Mouse (Mus musculus) embryo, embryonic 10.5 days (tissue): ENCODE measurements around the gene Tbc1d9b.
"Not testable (repeated sequence)": the region's sequence is repeated elsewhere in the genome, so short reads cannot be mapped to it uniquely, and the experiment has no call there.

Experiments
- DNase-seq: peaks from one replicate; pipeline ENCODE4 v3.0.0-alpha.2; 2015; ENCODE audit warnings: low spot score

Gene Tbc1d9b

DNA sequence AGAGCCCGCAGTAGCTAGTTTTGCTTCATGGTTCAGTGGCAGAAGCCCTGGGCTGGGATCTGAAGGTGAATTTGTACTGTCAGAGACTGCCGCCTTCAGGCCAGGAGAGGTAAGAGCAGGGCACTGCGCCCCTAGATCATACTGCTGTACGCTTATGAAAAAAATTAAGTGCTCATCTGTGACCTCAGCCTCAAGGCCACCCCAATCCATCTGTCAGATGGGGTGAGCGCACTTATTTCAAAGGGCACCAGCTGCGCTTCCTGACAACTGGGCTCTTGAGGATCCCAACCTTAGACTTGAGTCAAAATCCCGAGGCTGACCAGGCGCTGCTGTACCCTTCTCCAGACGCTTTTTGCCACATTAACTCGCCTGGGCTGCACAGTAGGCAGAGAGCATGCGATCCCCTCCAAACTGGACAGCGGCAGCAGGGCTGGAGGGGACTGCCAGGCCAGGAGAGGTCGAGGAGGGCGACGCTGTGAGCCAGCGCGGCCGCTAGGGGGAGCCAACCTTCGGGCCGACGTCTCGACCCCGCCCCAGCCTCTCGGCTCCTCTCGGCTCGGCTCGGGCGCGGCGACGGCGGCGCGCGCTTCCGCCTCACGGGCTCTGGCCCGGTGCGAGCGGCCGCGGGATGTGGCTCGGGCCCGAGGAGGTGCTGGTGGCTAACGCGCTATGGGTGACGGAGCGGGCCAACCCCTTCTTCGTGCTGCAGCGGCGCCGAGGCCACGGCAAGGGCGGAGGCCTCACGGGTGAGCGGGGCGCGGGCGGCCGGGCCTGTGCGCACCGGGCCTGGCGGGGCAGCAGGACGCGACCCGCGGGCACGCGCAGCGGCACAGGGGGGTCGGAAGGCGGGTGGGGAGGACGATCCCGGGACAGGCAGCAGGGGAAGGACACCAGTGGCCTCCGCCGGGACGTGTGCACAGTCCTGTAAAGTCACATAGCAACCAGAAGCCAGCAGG, at the start of gene Tbc1d9b:
TSS of gene Tbc1d9b (plus strand) at position 586 of the 956 bp plus-strand sequence.
- DNase-seq = peak; percentile 93

- DNase-seq = no peak
Measured at GRCm38 (mm10) chr11:50086211-50086610, 45.0 kb upstream of the Tbc1d9b start.

DNA sequence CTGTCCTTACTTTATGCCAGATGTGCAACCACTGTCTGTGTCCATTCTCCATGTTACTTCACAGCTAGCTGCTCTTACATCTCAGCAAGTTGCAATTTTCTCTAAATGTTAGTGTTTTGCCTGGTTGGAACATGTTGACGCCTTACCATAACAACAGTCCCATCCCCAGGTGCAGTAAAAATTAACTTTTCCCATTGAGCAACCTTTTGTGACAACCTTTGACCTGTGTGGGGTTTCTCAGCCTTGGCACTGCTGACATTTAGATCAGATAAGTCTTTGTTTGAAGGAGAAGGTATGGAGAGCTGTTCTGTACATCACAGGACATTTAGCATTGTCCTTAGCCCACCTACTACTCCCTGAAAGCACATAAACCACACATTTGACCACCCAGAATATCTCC, 41.4 kb upstream of the Tbc1d9b start:
- no peak for DNase-seq

DNA sequence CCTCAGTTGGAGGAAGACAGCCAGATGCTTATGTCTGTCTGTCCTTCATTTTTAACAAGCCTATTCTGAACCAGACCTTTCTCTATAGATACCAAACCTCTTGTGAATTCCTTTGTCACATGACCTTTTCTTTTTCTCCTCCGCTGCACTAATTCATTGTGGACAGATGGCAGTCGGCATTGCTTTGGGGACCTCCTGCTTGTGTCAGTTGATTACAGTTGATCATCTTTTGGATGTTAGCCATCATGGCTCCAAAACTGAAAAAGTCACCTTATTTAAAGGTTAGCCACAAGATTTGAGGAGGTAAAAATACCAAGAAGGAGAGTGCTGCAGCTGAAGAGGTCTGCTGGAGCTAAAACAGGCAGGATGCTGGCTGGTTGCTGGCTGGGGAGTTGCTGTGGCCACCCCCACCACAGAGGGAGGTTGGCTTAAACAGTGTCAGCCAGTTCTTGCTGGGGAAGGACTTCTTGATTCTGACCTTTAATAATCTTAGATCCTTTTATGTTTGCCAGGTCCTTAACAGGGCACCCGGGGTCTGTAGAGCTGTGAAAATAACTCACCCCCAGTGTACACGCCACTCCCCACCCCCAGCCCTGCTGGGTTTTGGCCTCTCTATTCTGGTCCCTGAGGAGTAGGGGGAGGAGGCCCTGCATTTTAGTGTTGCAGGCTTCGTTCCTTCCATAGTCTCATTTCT, 40.1 kb upstream of the Tbc1d9b start:
- no peak for DNase-seq

DNA sequence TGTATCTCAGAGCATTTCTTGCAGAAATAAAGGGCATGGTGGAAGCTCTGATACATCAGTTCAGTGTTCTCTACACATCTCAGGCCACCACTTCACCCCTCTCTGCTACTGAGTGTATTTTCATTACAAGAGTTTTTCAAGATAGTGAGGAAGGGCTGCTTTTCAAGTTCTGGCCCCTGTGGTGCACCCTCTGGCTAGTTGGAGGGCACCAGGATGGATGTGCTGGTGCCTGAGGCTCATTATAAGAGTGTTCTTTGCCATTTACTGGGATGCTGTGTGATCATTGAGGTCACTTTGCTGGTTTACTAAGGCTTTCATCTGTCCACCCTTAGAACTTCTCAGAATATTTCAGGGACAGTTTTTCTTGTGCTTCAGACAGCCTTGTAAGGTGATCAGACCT, 39.5 kb upstream of the Tbc1d9b start:
- no peak for DNase-seq

DNA sequence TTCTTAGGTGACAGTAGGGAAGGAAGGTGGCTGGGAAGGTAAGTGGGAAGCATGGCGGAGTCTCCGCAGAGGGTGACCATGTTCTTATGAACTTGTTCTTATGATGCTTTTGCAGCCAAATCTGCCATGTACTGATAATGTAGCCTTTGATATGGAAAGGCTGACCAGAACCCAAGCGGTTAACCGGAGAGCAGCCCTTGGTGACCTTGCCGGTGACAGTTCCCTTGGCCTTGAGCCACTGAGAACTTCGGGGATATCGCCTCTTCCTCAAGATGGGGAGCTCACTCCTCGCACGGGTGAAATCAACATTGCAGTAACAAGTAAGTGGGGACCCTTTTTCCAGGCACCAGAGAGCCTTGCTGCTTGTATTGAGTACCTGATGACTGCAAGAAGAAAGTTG, 35.5 kb upstream of the Tbc1d9b start:
- no peak for DNase-seq

DNA sequence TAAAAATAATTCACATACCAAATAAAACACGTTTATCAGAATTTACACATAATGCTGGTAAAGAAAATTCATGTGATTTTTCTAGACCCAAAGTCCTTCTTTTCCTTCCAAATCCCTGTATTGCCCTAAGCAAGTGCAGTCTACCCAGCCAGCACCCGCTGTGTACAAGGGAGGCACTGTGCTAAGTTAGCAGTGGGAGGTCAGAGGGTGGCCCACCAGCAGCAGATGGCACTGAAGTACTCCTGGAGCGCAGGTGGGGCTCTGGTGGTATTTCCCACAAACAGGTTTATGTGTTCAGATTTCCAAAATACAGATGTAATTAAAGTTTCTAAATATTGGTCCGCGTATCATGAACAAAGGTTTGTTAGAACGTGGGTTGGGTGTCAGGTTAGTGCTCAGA, 34.1 kb upstream of the Tbc1d9b start:
- no peak for DNase-seq

GRCm38 (mm10) chr11:50098961-50099481, 32.2 kb upstream of the Tbc1d9b start:
- no peak for DNase-seq

GRCm38 (mm10) chr11:50099692-50100091, 31.5 kb upstream of the Tbc1d9b start:
- no peak for DNase-seq

DNA sequence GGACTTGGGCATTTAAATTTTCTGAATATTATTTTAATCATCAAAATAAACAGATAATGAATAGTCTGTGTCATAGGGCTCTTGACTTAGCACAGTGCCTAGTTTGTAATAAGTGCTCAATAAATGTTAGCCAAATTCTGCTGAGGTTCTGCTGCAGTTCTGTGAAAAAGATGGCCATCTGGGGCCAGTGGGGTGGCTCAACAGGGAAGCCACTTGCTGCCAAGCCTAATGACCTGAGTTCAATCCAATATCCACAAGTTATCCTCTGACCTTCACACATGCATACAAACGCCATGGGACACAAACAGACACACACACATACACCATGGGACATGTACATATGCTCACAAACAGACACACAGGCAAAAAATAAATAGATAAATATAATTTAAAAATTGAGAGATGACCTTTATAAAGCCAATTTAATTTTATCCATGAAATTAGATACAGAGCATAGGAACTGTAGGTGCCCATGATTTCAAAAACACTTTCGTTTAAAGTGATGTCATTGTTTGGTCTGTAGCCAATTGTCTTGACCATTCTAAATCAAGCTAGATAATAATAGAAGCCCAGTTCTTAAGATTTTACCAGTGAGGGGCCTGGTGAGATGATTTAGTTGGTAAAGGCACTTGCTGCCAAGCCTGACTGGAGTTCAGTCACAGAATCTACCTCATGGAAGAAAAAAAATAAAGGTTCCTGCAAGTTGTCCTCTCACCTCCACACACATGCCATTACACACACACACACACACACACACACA, 30.5 kb upstream of the Tbc1d9b start:
- no peak for DNase-seq

GRCm38 (mm10) chr11:50101962-50102361, 29.2 kb upstream of the Tbc1d9b start:
- not testable (repeated sequence) for DNase-seq

GRCm38 (mm10) chr11:50104016-50104415, 27.2 kb upstream of the Tbc1d9b start:
- DNase-seq = no peak

- DNase-seq = no peak
Measured at GRCm38 (mm10) chr11:50105237-50105636, 26.0 kb upstream of the Tbc1d9b start.

DNA sequence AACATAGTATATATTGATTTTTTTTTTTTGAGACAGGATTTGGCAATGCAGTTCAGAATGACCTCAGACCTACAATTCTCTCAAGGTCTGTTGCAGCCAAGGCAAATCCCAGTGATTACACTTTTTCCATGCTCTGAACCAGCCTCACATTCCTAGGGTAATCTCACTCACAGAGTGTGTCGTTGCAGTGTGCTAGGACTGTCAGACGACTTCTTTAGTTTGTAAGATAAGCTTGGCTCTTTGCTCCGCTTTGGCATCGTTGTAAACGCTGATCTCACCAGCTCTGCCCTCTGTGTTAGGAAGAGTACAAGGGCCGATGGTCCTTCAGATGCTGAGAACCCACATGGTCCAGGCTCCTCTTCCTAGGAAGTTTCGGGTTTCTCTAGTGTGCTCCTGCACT, 25.2 kb upstream of the Tbc1d9b start:
- DNase-seq = no peak

DNA sequence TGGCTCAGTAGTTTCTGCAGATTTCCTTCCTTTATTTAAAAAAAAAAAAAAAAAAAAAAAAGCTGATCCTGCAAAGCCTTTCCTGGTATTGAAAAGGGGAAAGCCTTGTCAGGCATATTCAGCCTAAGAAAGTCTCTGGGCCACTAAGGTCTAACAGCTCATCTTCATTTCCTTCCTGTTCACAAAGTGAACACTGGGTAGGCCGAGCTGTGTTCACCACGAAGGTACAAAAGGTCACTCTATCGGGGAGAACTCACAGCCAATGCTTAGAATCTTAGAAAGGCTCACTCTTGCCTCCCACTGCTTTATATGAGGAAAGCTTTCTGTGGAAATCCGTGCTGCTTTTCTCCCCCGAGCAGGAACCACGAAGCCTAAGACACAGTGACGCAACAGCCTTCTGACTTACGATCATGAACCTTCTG, 22.4 kb upstream of the Tbc1d9b start:
- DNase-seq = no peak

- peak; percentile 85 for DNase-seq
Measured at GRCm38 (mm10) chr11:50114329-50114728, 16.9 kb upstream of the Tbc1d9b start.

GRCm38 (mm10) chr11:50122631-50123081, 8.5 kb upstream of the Tbc1d9b start:
- DNase-seq = no peak

- DNase-seq = no peak
Measured at GRCm38 (mm10) chr11:50127781-50128180, 3.4 kb upstream of the Tbc1d9b start.

GRCm38 (mm10) chr11:50131801-50132201, 605 bp downstream of the Tbc1d9b start:
- DNase-seq = peak; percentile 27

DNA sequence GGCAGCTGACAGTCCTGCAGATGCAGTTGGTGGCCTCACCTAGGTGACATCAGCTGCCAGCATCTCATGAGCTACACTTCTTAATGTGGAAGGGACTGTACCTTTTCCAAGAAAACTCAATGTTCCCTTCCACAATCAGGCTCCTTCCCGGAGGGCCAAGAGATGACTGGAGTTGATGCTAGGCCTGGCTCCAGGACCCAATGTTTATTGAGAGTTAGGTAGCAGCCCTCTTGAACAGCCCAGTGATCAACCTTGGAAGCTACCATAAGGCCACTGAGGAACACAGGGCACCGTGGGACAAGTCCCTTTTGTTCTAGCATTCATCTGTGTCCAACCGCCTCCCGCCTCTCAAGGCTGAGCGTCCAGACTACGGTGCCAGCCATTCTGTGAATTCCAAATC, 1.1 kb downstream of the Tbc1d9b start:
- no peak for DNase-seq

DNA sequence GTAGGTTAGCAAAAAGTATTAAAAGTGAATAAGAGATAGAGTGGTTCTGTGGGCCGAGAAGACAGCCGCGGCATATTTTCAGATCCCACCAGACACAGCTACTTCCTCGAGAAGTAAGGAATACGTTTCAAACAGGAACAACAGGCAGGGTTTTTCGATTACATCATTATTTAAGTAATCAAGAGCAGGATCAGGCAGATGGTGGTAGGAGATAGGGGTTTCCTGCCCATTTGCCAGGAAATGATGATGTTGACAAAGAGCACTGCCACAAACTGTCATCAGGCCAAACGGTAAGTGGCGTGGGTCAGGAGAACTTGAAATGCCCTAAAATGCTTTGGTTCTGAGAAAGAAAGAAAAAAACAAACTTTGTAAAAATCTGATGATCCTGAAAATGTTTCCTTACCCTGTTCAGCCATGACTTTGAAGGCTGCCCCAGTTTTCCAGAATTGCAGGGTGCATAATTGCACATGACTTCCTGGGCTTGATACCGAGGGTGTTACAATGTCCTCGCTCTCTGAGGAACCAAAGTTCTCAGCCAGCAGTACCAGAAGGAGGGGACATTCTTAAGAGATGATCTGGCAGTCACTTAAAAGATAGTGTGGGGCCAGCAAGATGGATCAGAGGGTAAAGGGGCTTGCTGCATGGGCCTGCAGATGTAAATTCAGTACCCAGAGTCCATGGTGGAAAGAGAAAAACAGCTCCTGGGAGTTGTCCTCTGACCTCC, 3.1 kb downstream of the Tbc1d9b start:
- no peak for DNase-seq
